Mouse (Mus musculus) forelimb bud, embryonic 11.5 days (tissue): ENCODE results near the gene Rab12.

Experiments
- DNase-seq: peaks from one replicate; pipeline ENCODE4 v3.0.0-alpha.2; 2012; ENCODE audit warnings: low read depth, low spot score

The Rab12 gene

GRCm38 (mm10) chr17:66502865-66503264, 16.7 kb downstream of the Rab12 start:
- no peak for DNase-seq

DNA sequence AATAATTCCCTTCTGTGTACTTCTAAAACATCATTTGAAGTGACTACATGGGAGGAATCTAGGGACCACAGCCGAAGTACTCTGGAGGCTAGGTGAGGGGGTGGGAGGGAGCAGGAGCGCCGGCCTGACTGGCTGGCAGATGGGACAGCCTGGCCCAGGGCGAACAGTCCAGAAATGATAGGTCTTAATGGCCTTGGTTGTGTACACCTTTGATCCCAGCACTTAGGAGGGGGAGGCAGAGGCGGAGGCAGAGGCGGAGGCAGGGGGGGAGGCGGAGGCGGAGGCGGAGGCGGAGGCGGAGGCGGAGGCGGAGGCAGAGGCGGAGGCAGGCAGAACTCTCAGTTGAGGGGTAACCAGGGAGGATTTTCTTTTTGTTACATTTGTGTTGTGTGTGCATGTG, 20.9 kb downstream of the Rab12 start:
- DNase-seq, result no peak

DNA sequence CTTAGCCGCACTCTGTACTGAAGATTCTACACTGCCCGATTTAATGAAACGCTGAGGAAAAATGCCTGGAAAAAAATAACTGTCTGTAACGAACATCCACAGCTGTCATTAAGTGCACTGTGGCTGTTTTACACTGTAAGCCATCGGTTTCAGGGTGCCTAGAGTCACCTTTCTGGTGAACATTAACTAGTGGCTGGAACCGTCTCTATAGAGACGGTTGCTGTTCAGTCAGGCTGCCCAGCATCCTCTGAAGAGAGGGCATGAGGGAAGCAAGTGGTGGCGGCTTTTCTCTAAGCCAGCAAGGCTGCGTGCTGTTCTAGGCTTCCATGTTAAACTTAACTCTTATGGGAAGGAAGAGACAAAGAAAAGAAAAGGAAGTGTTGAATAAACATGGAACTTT, 22.9 kb downstream of the Rab12 start:
- no peak for DNase-seq

DNA sequence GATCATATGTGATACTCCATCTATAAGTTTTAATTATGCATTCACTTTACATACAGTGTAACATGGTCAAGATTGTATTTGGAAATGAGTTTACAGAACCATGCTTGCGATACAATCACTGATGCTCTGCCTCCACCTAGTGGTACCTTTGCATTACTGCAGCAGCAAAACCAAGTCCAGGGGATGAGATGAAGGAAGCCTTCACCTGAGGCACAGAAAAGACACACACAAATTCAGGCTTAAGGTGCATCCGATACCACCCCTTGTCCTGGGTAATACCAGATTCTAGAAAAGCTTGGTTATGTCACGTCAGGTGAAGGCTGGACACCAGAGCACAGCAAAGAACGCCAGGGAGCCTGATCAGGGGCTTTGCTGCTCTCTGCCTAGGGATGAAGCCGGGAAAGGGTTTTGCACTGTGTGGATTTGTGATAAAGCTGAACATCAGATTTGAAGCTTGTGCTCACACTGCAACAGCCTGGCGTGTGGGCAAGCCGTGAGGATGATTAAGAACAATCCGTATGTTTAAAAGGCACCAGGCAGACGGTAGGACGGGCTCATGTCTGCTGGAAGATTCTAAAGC, 29.4 kb downstream of the Rab12 start:
- DNase-seq, result peak; percentile 69

GRCm38 (mm10) chr17:66486576-66486975, 33.0 kb downstream of the Rab12 start:
- DNase-seq, result no peak

DNA sequence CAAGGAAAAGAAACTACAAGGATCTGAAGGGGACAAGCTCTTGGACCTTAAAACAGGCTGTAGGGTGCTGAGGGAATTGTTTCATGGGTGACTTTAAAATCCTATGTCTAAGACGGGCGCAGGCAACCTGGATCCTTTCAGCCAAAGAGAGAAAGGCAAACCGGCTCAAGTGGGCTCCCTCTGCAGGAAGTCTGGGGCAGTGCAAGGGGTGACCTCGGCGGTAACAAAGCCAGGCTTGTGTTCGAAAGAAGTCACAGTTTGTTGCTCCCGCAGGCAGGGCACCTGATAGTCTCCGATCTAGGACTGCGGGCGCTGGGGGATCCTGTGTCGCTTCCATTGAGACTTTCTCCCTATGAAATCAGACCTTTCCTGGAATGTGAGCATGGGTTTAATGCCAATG, 33.8 kb downstream of the Rab12 start:
- peak; percentile 71 for DNase-seq

- DNase-seq, result no peak
Observed at GRCm38 (mm10) chr17:66484965-66485364, 34.6 kb downstream of the Rab12 start.

- no peak for DNase-seq
Observed at GRCm38 (mm10) chr17:66483651-66484454, 35.7 kb downstream of the Rab12 start.

GRCm38 (mm10) chr17:66481295-66481694, 38.2 kb downstream of the Rab12 start:
- DNase-seq, result no peak

DNA sequence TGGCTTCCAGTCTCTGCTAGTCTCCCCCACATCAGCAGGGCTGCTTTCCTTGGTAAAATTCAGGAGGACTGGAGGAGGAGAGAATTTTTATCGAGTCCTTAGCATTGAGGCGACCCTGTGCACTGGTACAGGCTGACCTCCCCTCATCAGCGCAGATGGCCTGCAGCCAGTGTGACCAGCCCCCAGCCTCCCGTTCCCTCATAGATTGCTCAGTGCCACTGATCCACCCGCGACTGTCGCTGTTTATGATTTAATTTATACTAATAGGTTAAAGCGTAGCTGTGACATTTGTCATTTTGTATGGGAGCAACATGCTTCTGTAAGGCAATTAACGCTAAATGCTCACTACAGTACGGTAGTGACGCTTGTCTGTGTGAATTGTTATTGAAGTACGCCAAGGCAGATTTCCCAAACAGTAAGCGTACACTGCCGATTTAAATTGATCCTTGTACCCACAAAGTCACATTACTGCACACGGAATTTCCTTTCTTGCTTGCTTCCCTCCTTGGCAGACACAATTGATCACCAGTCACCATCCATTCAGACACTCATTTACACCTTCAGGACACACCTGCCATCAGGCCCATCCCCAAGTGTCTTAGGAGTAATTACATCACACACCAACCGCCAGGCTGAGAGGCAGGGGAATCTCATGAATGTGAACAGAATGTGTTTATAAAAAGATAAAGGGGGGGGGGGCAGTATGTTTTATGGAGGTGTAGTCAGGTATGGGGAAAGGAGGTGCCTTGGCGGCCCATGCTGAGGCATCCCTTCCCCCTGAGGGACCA, 38.8 kb downstream of the Rab12 start:
- DNase-seq, result no peak

GRCm38 (mm10) chr17:66479813-66480490, 39.6 kb downstream of the Rab12 start:
- DNase-seq, result no peak

- no peak for DNase-seq
Observed at GRCm38 (mm10) chr17:66479311-66479710, 40.2 kb downstream of the Rab12 start.

- DNase-seq, result no peak
Observed at GRCm38 (mm10) chr17:66473205-66473604, 46.3 kb downstream of the Rab12 start.

DNA sequence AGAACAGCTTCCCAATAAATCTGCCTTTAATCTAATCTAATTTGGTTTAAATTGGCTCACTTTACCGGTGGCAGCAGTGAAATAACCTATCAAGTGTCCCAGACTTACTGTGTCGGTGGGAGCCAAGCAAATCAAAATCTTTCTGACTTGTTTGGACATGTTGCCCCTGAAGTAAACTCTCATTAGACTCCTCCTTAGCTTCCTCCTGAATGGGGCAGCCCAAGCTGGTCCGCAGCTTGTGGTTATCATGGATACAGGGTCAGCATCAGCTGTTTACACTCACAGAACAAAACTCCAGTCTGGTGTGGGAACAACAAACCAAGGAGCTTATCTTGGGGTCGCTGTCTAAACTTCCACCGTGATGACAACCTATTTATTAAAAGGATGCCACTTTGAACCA, 47.8 kb downstream of the Rab12 start:
- DNase-seq, result no peak

GRCm38 (mm10) chr17:66471252-66471651, 48.3 kb downstream of the Rab12 start:
- no peak for DNase-seq

GRCm38 (mm10) chr17:66470020-66470419, 49.5 kb downstream of the Rab12 start:
- DNase-seq, result no peak

GRCm38 (mm10) chr17:66457278-66457677, 62.3 kb downstream of the Rab12 start:
- no peak for DNase-seq

DNA sequence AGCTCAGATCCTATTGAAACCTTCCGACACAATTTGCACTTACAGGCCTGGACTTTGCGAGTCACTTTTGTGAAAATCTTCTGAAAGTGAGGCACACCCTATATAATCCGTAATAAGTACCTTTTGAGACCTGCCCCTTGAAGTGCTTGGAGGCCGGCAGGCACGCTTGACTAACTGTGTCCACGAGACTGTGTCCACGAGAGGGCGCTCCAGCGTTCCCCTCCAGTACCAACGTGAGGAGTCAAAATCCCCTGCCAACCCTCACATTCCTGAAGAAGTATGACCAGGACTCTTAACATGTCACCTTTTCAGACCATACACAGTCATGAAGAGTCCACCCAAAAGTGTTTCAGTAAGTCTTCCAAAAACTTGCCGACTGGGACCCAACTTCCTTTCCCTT, 68.4 kb downstream of the Rab12 start:
- peak; percentile 92 for DNase-seq

GRCm38 (mm10) chr17:66450526-66451070, 68.9 kb downstream of the Rab12 start:
- no peak for DNase-seq

DNA sequence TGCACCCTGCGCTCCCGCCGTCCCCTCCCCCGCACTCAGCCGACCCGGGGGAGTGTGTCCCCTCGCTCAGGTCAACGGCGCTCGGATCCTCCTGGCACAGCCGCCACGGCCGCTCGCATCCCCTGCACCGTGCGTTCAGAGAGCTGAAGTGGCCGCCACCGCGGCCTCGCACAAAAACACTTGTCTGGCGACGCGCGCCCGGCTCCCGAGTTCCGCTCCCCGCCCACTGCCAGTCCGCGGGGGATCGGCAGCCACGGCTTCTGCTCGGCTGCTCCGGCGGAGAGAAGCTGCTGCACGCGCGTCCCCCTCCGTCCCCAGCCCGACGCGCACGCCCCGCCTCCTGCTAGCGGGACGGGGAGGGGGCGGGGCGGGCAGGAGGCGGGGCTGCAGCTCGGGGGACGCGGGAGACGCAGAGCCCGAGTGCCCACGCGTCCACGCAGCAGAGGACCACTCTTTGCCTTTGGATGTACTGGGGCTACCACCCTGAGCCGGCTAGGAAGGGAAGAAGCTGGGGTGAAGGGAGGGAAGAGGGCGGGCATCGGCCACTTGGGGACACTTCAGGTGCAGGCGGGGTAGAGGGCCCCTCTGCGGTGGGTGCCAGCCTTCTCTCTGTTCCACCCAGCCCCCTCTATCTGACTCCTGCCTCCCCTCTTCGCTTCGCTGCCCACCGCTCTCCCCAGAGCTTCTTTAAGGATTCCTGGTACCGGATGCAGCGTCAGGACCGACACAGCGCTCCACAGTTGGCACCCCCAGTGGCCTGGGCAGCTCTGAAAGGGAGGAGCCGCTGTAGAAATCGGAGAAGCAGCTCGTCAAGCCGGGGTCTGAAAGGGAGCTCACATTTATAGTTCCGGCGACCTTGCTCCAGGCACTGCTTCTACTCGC, 69.8 kb downstream of the Rab12 start, which contains the start of gene Mtcl1:
Mtcl1 (minus strand) TSS at position 291 of the 882 bp plus-strand sequence.
- peak; percentile 60 for DNase-seq
